Mouse (Mus musculus) MEL (cell line): ENCODE measurements around the gene Ugt1a1. TPM values are rescaled to one million over a fixed set of nuclear protein-coding genes. Genes with fewer than 3 reads are reported as not detected.

Source experiments
- DNase-seq: peaks from one replicate; pipeline ENCODE4 v3.0.0; 2011; ENCODE audit warnings: low read depth, low spot score
- H3K27ac ChIP-seq: 2 replicates; pipeline ENCODE4 v1.5.1; 2012; ENCODE audit warnings: low read depth, mild to moderate bottlenecking, control low read depth, low read length, moderate library complexity; ENCODE audit not compliant: control insufficient read depth
- H3K27me3 ChIP-seq, 2 experiments: fragments of 150-350 bp in 1 of 2; sonication (generic) in 1 of 2; 2 replicates each; pipeline ENCODE4 v1.6.1; 2012; ENCODE audit warnings: low read length in 2 of 2, mild to moderate bottlenecking in 2 of 2, improper control_type of control experiment in 1 of 2, moderate library complexity in 1 of 2; ENCODE audit not compliant: insufficient read depth in 2 of 2, control insufficient read depth in 1 of 2
- H3K36me3 ChIP-seq, 2 experiments: 2 replicates each; pipeline ENCODE4 v1.6.1; 2012 to 2014; ENCODE audit warnings: low read length in 2 of 2, improper control_type of control experiment in 1 of 2, inconsistent platforms in 1 of 2, mild to moderate bottlenecking in 1 of 2; ENCODE audit not compliant: insufficient read depth in 2 of 2, control insufficient read depth in 1 of 2
- H3K4me1 ChIP-seq, 2 experiments: fragments of 150-350 bp in 1 of 2; sonication (generic) in 1 of 2; 2 replicates each; pipeline ENCODE4 v1.6.1; 2012; ENCODE audit warnings: low read length in 2 of 2, improper control_type of control experiment in 1 of 2, mild to moderate bottlenecking in 1 of 2; ENCODE audit not compliant: insufficient read depth in 2 of 2, control insufficient read depth in 1 of 2
- H3K4me3 ChIP-seq, 2 experiments: fragments of 150-350 bp in 1 of 2; sonication (generic) in 1 of 2; 2 replicates each; pipeline ENCODE4 v1.5.1; 2012; ENCODE audit warnings: low read depth in 2 of 2, low read length in 2 of 2, mild to moderate bottlenecking in 2 of 2, moderate library complexity in 2 of 2, control low read depth in 1 of 2, improper control_type of control experiment in 1 of 2; ENCODE audit not compliant: control insufficient read depth in 1 of 2, insufficient read depth in 1 of 2
- H3K79me2 ChIP-seq: 2 replicates; pipeline ENCODE4 v1.6.1; 2012; ENCODE audit warnings: mild to moderate bottlenecking, low read length, moderate library complexity; ENCODE audit not compliant: control insufficient read depth, poor library complexity, insufficient read depth
- H3K9ac ChIP-seq: 2 replicates; pipeline ENCODE4 v1.6.1; 2012; ENCODE audit warnings: low read depth, mild to moderate bottlenecking, control low read depth, low read length, moderate library complexity; ENCODE audit not compliant: control insufficient read depth, poor library complexity, severe bottlenecking
- H3K9me3 ChIP-seq: fragments of 150-350 bp; sonication (generic); replicated peaks from 2 replicates; pipeline ENCODE4 v1.6.1; 2012; ENCODE audit warnings: mild to moderate bottlenecking, low read length, improper control_type of control experiment, moderate library complexity; ENCODE audit not compliant: insufficient read depth
- CHD1 ChIP-seq: IDR thresholded peaks from 2 replicates; pipeline ENCODE4 v1.6.1; 2012; ENCODE audit warnings: low read depth, mild to moderate bottlenecking, inconsistent platforms, low read length, improper control_type of control experiment
- E2F4 ChIP-seq: IDR thresholded peaks from 2 replicates; pipeline ENCODE4 v1.6.1; 2011; ENCODE audit warnings: low read depth, low read length, improper control_type of control experiment, borderline replicate concordance
- ELF1 ChIP-seq: IDR thresholded peaks from 2 replicates; pipeline ENCODE4 v1.6.1; 2014; ENCODE audit warnings: low read depth, mild to moderate bottlenecking, inconsistent platforms, low read length, improper control_type of control experiment, moderate library complexity
- GATA1 ChIP-seq: IDR thresholded peaks from 2 replicates; pipeline ENCODE4 v1.6.1; 2011; ENCODE audit warnings: low read depth, low read length, improper control_type of control experiment
- HCFC1 ChIP-seq: IDR thresholded peaks from 2 replicates; pipeline ENCODE4 v1.6.1; 2012; ENCODE audit warnings: low read depth, mild to moderate bottlenecking, inconsistent platforms, low read length, improper control_type of control experiment, moderate library complexity
- JUND ChIP-seq: IDR thresholded peaks from 2 replicates; pipeline ENCODE4 v1.6.1; 2011; ENCODE audit warnings: low read depth, mild to moderate bottlenecking, improper control_type of control experiment, low read length
- KAT2A ChIP-seq: conservative IDR thresholded peaks from 2 replicates; pipeline ENCODE4 v1.6.1; 2012; ENCODE audit warnings: low read depth, low read length, improper control_type of control experiment, inconsistent platforms
- MAFK ChIP-seq: IDR thresholded peaks from 2 replicates; pipeline ENCODE4 v1.6.1; 2011; ENCODE audit warnings: low read depth, mild to moderate bottlenecking, low read length, improper control_type of control experiment, borderline replicate concordance
- MEF2A ChIP-seq: IDR thresholded peaks from 2 replicates; pipeline ENCODE4 v1.6.1; 2014; ENCODE audit warnings: low read depth, mild to moderate bottlenecking, inconsistent platforms, low read length, improper control_type of control experiment; ENCODE audit not compliant: poor library complexity, insufficient replicate concordance, severe bottlenecking; ENCODE audit errors: extremely low read depth
- MXI1 ChIP-seq: IDR thresholded peaks from 2 replicates; pipeline ENCODE4 v1.6.1; 2011; ENCODE audit warnings: mild to moderate bottlenecking, low read depth, low read length, improper control_type of control experiment
- MYC ChIP-seq: IDR thresholded peaks from 2 replicates; pipeline ENCODE4 v1.6.1; 2011; ENCODE audit warnings: low read depth, mild to moderate bottlenecking, low read length, improper control_type of control experiment, moderate library complexity
- POLR2A ChIP-seq, 2 experiments: IDR thresholded peaks; 2 replicates each; pipeline ENCODE4 v1.6.1; 2011 to 2012; ENCODE audit warnings: low read length in 2 of 2, mild to moderate bottlenecking in 2 of 2, control low read depth in 1 of 2, improper control_type of control experiment in 1 of 2, low read depth in 1 of 2, moderate library complexity in 1 of 2; ENCODE audit not compliant: control insufficient read depth in 1 of 2, insufficient read depth in 1 of 2, poor library complexity in 1 of 2
- TAL1 ChIP-seq: IDR thresholded peaks from 2 replicates; pipeline ENCODE4 v1.6.1; 2012; ENCODE audit warnings: mild to moderate bottlenecking, inconsistent platforms, low read length, moderate library complexity, mixed read lengths
- TBP ChIP-seq: IDR thresholded peaks from 2 replicates; pipeline ENCODE4 v1.8.0; 2011; ENCODE audit warnings: low read depth, low read length, improper control_type of control experiment
- ZC3H11A ChIP-seq: IDR thresholded peaks from 2 replicates; pipeline ENCODE4 v1.6.1; 2012; ENCODE audit warnings: low read depth, mild to moderate bottlenecking, inconsistent platforms, low read length, improper control_type of control experiment
- polyA plus RNA-seq, 2 experiments: library from polyadenylated mRNA; stranded (reverse) in 1 of 2; unstranded in 1 of 2; fragments of >175 nt in 1 of 2; fragments of >200 nt in 1 of 2; gene quantifications; 2 replicates each; pipeline versions ENCODE4 v1.2.1 to v1.2.4; 2012; ENCODE audit warnings: low replicate concordance in 2 of 2, low read depth in 1 of 2; ENCODE audit not compliant: insufficient read length in 2 of 2, insufficient read depth in 1 of 2, missing spikeins in 1 of 2
- total RNA-seq: library from RNA; depleted of rRNA; stranded (reverse); fragments of 300-350 nt; gene quantifications from 2 replicates; pipeline ENCODE4 v1.2.3, GENCODE M21; 2012

Ugt1a1 gene
- total and polyA plus RNA-seq, 3 experiments = not detected

DNA sequence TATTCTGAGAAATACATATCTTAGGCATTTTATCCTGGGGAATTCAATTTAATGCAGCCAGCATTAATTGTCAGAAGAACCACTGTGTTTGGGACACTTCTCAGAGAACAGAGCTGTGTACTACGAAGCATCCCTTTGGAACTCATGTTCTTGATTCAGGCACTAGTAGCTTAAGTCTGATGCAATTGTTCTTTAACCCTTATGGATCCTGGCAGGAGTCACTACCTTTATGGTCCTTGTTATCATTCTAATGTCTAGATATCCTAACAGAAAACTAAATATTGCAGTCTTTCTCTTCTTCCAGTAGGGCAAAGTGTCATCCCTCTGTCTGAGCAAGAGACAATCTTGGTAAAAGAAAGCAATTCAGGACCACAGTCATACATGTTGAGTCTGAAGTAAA is 1.3 kb downstream of the Ugt1a1 start:
- Histone ChIP-seq H3K27ac (no peak overlapping the region), H3K4me1 (no peaks in the 10 kb centered on the region), H3K9me3 (no peaks in the 10 kb centered on the region), H3K9ac (no peak overlapping the region), H3K4me3 (no peak overlapping the region), H3K79me2 (no peaks in the 10 kb centered on the region), H3K27me3 (no peaks in the 10 kb centered on the region), H3K36me3 (no peaks in the 10 kb centered on the region)
- DNase-seq = peak; percentile 4
- TF ChIP-seq JUND (no peak), MAFK (no peak), MXI1 (no peak), GATA1 (no peak), TAL1 (no peak), ELF1 (no peak), KAT2A (no peak), MEF2A (no peak), TBP (no peak), MYC (no peak), POLR2A (IDR thresholded peaks at IDR 0.05; ENCODE audit: control insufficient read depth in 1 of 2, insufficient read depth in 1 of 2, low read depth in 1 of 2, low read length in 2 of 2, poor library complexity in 1 of 2) (no peak)

- DNase-seq = peak; percentile 13
- no peaks in the 10 kb centered on the region for H3K36me3 ChIP-seq
- no peak overlapping the region for H3K4me3 ChIP-seq
- no peak overlapping the region for H3K27ac ChIP-seq
- TF ChIP-seq TAL1 (0 out of 2 replicates have a peak, but pooled peaks have one; percentile 18), ZC3H11A (no peak), CHD1 (no peak), E2F4 (no peak)
- H3K79me2 ChIP-seq = no peaks in the 10 kb centered on the region
- H3K4me1 ChIP-seq = no peaks in the 10 kb centered on the region
- no peaks in the 10 kb centered on the region for H3K9me3 ChIP-seq
- H3K9ac ChIP-seq = no peak overlapping the region
- H3K27me3 ChIP-seq = no peaks in the 10 kb centered on the region
These were observed 2.2 kb downstream of the Ugt1a1 start for GRCm38 (mm10) chr1:88213766-88214461.

DNA sequence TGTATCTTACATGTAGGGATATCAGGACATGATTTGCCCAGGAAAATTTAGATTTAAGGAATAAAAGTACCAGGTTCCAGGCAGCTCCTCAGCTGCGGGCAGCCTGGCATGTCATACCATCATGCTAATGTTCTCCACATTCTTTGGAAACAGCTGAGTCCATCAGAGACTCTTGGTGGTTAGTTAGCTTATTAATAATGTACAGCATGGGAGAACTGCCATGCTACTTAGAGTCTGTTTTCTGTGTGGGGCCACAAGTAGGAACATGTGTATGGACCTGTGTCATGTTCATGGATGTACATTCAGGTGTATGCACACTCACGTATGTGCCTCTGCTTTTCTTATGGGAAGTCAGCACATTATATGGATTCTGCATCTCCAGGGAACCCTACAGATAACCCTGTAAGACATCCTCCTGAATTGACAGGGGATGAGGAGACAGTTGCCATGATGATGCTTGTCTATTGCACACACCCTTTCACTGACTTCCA is 2.7 kb downstream of the Ugt1a1 start:
- TF ChIP-seq POLR2A (IDR thresholded peaks at IDR 0.05; ENCODE audit: control insufficient read depth in 1 of 2, insufficient read depth in 1 of 2, low read depth in 1 of 2, low read length in 2 of 2, poor library complexity in 1 of 2) = no peak
- no peak for TF ChIP-seq HCFC1
- Histone ChIP-seq H3K4me1 (no peaks in the 10 kb centered on the region), H3K4me3 (no peak overlapping the region), H3K79me2 (no peaks in the 10 kb centered on the region), H3K9me3 (no peaks in the 10 kb centered on the region), H3K27me3 (no peaks in the 10 kb centered on the region), H3K9ac (no peak overlapping the region), H3K27ac (no peak overlapping the region), H3K36me3 (no peaks in the 10 kb centered on the region)
- DNase-seq = peak; percentile 29
